Mouse (Mus musculus) liver, adult 2 months (tissue): ENCODE results near the gene Gm38655. TPM values are rescaled to one million over a fixed set of nuclear protein-coding genes. Genes with fewer than 3 reads are reported as not detected.
A peak's percentile ranks its signal among the peaks of the same experiment; 100 is the strongest.
"Not testable (repeated sequence)": the region's sequence is repeated elsewhere in the genome, so short reads cannot be mapped to it uniquely, and the experiment has no call there.

Experiments used
- DNase-seq: peaks from one replicate; pipeline ENCODE4 v3.0.0-alpha.2; 2011; ENCODE audit warnings: low read depth, low spot score; ENCODE audit errors: extremely low read depth
- H3K27ac ChIP-seq: fragments of 200-500 bp; replicated peaks from 2 replicates; pipeline ENCODE4 v1.5.1; 2012; ENCODE audit warnings: low read depth, mild to moderate bottlenecking, control low read depth, inconsistent platforms, low read length; ENCODE audit not compliant: insufficient read depth
- H3K27me3 ChIP-seq: fragments of 200-500 bp; 2 replicates; pipeline ENCODE4 v1.6.1; 2012; ENCODE audit warnings: mild to moderate bottlenecking, moderate library complexity, low read length, inconsistent platforms; ENCODE audit not compliant: control insufficient read depth, insufficient read depth
- H3K36me3 ChIP-seq: fragments of 200-500 bp; 2 replicates; pipeline ENCODE4 v1.6.1; 2012; ENCODE audit warnings: low read length, inconsistent platforms; ENCODE audit not compliant: control insufficient read depth, insufficient read depth
- H3K4me1 ChIP-seq: fragments of 200-500 bp; 2 replicates; pipeline ENCODE4 v1.6.1; 2011; ENCODE audit warnings: low read length; ENCODE audit not compliant: control insufficient read depth, insufficient read depth
- H3K4me3 ChIP-seq: fragments of 200-500 bp; 2 replicates; pipeline ENCODE4 v1.5.1; 2011; ENCODE audit warnings: low read depth, mild to moderate bottlenecking, control low read depth, low read length, moderate library complexity; ENCODE audit not compliant: insufficient read depth
- H3K79me2 ChIP-seq: fragments of 200-500 bp; 2 replicates; pipeline ENCODE4 v1.6.1; 2012; ENCODE audit warnings: inconsistent platforms, mild to moderate bottlenecking, low read length, moderate library complexity; ENCODE audit not compliant: control insufficient read depth, insufficient read depth
- H3K9ac ChIP-seq: fragments of 200-500 bp; 2 replicates; pipeline ENCODE4 v1.6.1; 2012; ENCODE audit warnings: low read depth, mild to moderate bottlenecking, control low read depth, inconsistent platforms, low read length
- CTCF ChIP-seq: fragments of 200-500 bp; IDR thresholded peaks from 2 replicates; pipeline ENCODE4 v1.5.1; 2011; ENCODE audit warnings: low read depth, low read length, control low read depth
- POLR2A ChIP-seq: fragments of 200-500 bp; IDR thresholded peaks from 2 replicates; pipeline ENCODE4 v1.6.1; 2011; ENCODE audit warnings: low read length, control low read depth; ENCODE audit not compliant: insufficient read depth; ENCODE audit errors: extremely low read depth
- WGBS: fragments of 180-500 bp; shearing (Covaris S2); methylation state at CpG from one replicate; pipeline ENCODE4 v1.1.7; 2018; 5-methylcytosine and 5-hydroxymethylcytosine counted together
- polyA plus RNA-seq: library from polyadenylated mRNA; depleted of rRNA; stranded (reverse); fragments of >200 nt; gene quantifications from 2 replicates; pipeline ENCODE4 v1.2.3, GENCODE M21; 2012; rRNA removed
- total RNA-seq: library from RNA; depleted of rRNA; stranded (reverse); fragments of >200 nt; gene quantifications from 2 replicates; pipeline ENCODE4 v1.2.3, GENCODE M21; 2014; rRNA removed

Gm38655 gene
- total RNA-seq (not detected in 2 replicates), polyA plus RNA-seq (not detected in 2 replicates)

DNA sequence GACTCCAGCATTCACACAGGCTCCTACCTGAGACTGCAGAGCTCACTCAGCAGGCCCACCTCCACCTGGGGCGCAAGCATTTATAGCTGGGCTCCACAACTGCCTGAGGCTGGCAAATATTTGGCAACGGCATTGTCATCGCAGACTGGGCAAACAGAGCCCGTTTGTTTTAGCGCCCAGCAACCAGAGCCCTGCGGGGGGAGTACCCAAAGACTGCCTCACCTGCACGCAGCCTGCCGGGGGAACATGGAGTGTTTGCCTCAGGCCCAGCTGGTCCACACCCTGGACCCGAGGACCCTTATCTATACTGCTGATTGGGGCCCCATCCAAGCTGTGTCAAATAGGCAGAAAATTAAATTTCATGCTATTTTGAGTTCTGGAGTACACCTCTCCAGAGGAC, at the start of gene Gm38655:
TSS of gene Gm38655 (minus strand) at position 61 of the 400 bp plus-strand sequence.
- 18% methylated on average over 9 of the region's 9 CpGs for WGBS
- H3K4me3 ChIP-seq = no peak within 1 kb of the TSS
- no peaks in the 10 kb centered on the region for H3K4me1 ChIP-seq
- H3K36me3 ChIP-seq = no peaks in the 10 kb centered on the region
- no peak for DNase-seq
- TF ChIP-seq POLR2A (no peak), CTCF (no peak)
- no peaks in the 10 kb centered on the region for H3K79me2 ChIP-seq
- H3K9ac ChIP-seq = no peak within 1 kb of the TSS
- H3K27ac ChIP-seq = no peak within 1 kb of the TSS
- H3K27me3 ChIP-seq = no peaks in the 10 kb centered on the region

DNA sequence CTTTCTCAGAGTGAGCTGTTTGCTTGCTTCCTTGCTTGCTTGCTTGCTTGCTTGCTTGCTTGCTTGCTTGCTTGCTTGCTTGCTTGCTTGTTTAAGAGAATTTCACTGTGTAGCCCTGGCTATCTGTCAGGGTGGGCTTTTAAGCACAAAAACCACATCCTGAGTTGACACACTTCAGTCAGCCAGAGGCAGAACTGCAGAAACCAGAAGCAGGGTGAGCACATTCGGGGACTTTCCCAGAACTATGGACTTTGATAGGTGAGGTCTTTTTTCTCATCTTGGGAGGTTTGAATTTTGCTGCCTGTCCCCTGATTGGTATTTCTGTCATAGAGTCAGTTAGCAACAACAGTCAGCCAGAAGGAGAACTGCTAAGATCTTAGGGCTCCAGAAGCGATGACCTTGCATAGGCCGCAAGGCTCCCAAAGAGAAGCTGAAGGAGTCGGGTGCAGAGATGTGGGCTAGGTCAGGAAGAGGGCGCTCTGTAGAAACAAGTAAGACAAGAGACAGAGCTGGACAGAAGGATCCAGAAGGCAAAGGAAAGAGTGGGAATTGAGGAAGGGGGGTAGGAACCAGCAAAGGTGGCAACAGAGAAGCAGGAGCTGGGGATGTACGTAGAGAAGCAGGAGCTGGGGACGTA, 49.4 kb upstream of the Gm38655 start:
- H3K4me1 ChIP-seq = peaks cover 28% of the 10 kb centered on the region
- peak; percentile 23 for DNase-seq
- WGBS = 84% methylated on average over 7 of the region's 7 CpGs
- H3K36me3 ChIP-seq = no peaks in the 10 kb centered on the region
- H3K4me3 ChIP-seq = no peak overlapping the region
- TF ChIP-seq POLR2A (no peak), CTCF (no peak)
- no peaks in the 10 kb centered on the region for H3K27me3 ChIP-seq
- peaks cover 25% of the 10 kb centered on the region for H3K79me2 ChIP-seq
- no peak overlapping the region for H3K27ac ChIP-seq
- H3K9ac ChIP-seq = no peak overlapping the region

DNA sequence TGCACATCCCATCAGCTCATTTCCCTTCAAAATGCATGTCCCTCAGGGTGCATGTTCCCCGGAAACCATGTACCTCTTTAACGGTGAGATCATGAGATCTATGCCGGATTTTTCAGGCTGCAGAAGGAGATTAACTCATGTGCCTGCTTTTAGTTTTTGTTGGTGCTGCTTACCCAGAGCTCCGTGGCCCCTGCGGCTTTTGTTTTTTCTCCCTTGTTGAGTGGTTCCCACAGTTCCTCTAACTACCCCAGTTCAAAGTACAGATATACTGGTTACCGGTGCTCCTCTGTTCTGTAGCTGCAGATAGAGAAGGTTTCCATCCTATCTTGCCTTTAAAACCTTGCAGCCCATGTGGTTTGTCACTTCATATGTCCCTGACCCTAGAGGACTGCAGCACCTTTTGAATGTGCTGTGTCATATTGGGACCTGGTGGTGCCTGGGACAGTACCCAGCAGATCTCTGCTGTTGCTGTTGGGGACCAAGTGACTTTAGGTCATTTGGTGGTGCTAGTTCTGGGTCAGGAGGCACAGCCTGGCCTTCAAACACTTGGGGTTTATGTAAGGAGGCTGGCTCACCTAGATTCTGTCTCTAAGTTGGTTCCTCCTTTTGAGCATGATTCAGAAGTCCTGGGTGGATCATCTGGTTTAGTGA, 47.8 kb upstream of the Gm38655 start:
- peak; percentile 72 for DNase-seq
- Histone ChIP-seq H3K9ac (peak overlapping the region; percentile 79), H3K27me3 (no peaks in the 10 kb centered on the region), H3K27ac (peak overlapping the region; percentile 91), H3K36me3 (no peaks in the 10 kb centered on the region), H3K4me3 (peak overlapping the region; percentile 78), H3K79me2 (peaks cover 25% of the 10 kb centered on the region), H3K4me1 (peaks cover 21% of the 10 kb centered on the region)
- 21% methylated on average over 6 of the region's 6 CpGs for WGBS
- TF ChIP-seq POLR2A (no peak), CTCF (no peak)

DNA sequence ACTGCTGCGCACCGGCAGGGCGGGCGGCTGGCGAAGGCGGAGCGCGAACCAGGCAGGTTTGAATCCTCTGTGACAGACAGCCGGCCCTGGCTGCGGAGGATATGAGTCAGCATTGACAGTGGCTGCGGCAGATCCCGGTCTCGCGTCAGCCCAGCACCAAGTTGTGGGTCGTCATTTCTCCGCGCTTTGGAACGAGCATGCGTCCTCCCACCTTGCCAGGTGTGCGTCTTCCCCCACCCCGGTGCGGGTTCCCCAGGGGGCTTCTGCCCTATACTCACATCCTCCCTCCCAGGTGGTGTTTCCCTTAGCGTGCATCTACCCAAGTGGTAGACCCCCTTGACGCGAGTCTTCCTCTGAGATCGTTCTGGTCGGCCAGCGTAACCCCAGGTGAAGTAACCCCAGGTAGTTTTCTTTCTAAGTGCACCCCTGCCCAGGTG, 47.3 kb upstream of the Gm38655 start:
- WGBS = 9% methylated on average over 17 of the region's 28 CpGs
- H3K36me3 ChIP-seq, DNase-seq, H3K27me3 ChIP-seq: not testable (repeated sequence)
- Histone ChIP-seq H3K27ac (peak overlapping the region; percentile 91), H3K4me3 (peak overlapping the region; percentile 78), H3K79me2 (peaks cover 25% of the 10 kb centered on the region), H3K4me1 (peaks cover 21% of the 10 kb centered on the region), H3K9ac (peak overlapping the region; percentile 79)

- WGBS = 20% methylated on average over 23 of the region's 30 CpGs
- peaks cover 21% of the 10 kb centered on the region for H3K4me1 ChIP-seq
Measured at GRCm38 (mm10) chr17:25221821-25222503, 46.7 kb upstream of the Gm38655 start.

More at GRCm38 (mm10) chr17:25221821-25222503, 46.7 kb upstream of the Gm38655 start:
- TF ChIP-seq POLR2A (no peak), CTCF (no peak)
- H3K9ac ChIP-seq = peak overlapping the region; percentile 12; the same call in 1 of the 2 replicates
- H3K4me3 ChIP-seq = peak overlapping the region; percentile 28; the same call in 1 of the 2 replicates
- peaks cover 24% of the 10 kb centered on the region for H3K79me2 ChIP-seq
- peak; percentile 63 for DNase-seq
- 0 out of 2 replicates have a peak, but pooled peaks cover 1% of the 10 kb centered on the region for H3K36me3 ChIP-seq
- no peaks in the 10 kb centered on the region for H3K27me3 ChIP-seq
- H3K27ac ChIP-seq = peak overlapping the region; percentile 79
